Mouse (Mus musculus): Measurements from ENCODE around the gene Rbms1.

DNA sequence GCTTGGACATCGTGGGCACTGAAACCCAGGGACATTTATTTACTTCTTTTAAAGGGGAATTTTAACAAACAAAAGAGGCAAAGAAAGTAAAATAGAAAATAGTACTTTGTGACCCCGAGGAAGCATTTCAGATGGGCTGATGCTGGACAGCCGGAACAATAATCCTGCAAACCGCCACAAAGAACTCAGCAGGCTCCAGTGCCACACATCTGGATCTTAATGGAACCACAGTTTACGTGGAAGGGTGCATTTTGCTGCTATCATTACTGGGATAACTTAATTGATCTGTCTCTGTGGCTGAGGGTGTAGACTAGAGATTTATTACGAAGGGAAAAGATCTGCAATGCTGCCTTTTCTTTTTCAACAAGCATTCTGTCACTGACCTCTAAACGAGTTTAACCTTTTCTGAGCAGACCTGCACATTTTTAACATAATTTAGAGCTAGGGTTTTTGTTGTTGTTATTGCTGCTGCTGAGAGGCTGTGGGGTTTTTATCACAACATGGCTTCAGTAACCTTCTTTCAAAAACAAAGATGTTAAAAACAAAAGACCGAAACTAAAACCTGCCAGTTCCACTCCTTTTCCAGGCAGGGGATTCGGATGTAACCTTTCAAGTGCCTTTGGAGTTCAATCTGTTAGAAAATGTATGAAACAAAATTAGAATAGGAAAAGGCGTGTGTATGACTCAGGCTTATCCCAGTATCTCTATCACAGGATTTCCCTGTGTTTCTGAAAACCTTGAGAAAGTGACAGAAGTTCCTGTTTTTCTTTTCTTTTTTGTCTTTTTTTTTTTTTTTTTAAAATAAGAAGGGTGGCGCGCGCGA is 82.8 kb downstream of the Rbms1 start:
- TF ChIP-seq POLR2A (IDR thresholded peaks at IDR 0.05; ENCODE audit: borderline replicate concordance, control insufficient read depth, low read depth, low read length) = no peak
- no peak for TF ChIP-seq CTCF (IDR thresholded peaks at IDR 0.05; ENCODE audit: control insufficient read depth, insufficient read depth, low read length)

All from bone marrow, adult 2 months (tissue).